Mouse (Mus musculus): ENCODE data around the gene Xdh. TPM values are rescaled to one million over a fixed set of nuclear protein-coding genes. Genes with fewer than 3 reads are reported as not detected.
"Not testable (repeated sequence)": the region's sequence is repeated elsewhere in the genome, so short reads cannot be mapped to it uniquely, and the experiment has no call there.

Xdh gene
- polyA plus RNA-seq, 1 experiment: 4.9 TPM

DNA sequence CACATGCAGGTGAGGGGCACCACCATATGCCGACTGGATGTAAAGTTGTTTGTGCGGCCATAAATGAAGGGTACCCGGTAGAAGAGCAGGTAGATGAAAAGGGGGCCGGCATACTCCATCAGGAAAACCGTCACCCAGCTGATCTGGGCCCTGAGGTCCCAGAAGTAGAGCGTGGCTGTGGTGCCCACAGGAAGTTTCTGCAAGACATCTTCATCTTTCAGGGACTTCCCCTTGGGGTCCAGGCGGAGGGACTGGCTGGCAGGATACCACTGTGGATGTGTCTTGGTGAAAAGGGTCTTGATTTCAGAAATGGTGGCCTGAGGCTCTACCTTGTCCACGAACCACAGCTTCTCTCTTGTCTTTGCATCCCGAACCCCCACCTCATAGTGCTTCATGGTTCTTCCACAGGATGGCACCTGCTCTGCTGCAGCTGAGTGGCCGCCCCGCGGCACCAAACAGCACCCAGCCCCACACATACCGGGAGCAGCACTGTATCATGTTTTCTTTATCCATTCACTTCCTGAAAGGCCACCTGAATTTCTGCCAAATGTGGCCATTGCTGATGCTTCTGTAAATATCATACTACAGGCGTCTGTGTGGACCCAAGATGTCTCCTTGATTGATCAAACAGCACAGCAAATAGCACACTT is 78.9 kb downstream of the Xdh start:
- peaks cover 83% of the 10 kb centered on the region for H3K4me1 ChIP-seq
- no peak overlapping the region for H3K4me3 ChIP-seq (replicated peaks)
- no peaks in the 10 kb centered on the region for H3K9me3 ChIP-seq
- H3K27me3 ChIP-seq (replicated peaks): no peaks in the 10 kb centered on the region
- TF ChIP-seq GATA1 (IDR thresholded peaks at IDR 0.05; ENCODE audit: borderline replicate concordance, low read length): no peak
- TF ChIP-seq FLI1 (IDR thresholded peaks at IDR 0.05; ENCODE audit: low read length): no peak
- H3K36me3 ChIP-seq (replicated peaks; ENCODE audit: low read length): no peaks in the 10 kb centered on the region

DNA sequence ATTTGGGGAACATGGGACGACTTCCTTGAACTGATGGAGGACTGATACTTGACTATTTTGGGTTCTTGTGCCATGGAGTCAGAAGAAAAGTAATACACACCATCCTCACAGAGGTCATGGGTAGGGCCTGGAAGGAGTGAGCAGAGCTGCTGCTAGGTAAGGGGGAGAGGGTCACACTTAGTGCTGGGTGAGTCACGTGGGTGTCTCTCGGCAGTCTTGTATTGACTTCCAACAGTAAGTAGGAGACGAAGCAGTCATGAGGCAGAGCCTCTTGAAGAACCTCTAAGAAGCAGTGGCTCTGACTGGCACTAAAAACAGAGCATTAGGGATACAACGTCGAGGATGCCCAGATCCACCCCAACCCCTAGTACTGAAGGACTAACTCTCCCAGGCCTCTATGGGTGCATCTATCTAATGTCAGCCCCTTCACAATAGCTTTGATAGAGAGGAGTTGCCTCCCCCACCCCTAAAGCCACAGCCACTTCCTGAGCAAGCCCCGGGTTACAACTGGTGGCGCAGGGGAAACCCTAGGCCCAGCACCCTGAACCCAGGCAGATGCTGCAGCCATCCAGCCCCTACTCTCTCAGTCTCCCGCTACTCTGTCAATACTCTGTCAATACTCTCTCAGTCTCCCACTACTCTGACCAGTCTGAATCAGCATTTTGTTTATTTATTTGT is 80.8 kb downstream of the Xdh start:
- TF ChIP-seq FLI1 (IDR thresholded peaks at IDR 0.05; ENCODE audit: low read length) (no peak), GATA1 (IDR thresholded peaks at IDR 0.05; ENCODE audit: borderline replicate concordance, low read length) (no peak)
- H3K4me3 ChIP-seq (replicated peaks): no peak overlapping the region
- H3K36me3 ChIP-seq (replicated peaks; ENCODE audit: low read length): no peaks in the 10 kb centered on the region
- H3K9me3 ChIP-seq: no peaks in the 10 kb centered on the region
- peaks cover 63% of the 10 kb centered on the region for H3K4me1 ChIP-seq
- no peaks in the 10 kb centered on the region for H3K27me3 ChIP-seq (replicated peaks)

DNA sequence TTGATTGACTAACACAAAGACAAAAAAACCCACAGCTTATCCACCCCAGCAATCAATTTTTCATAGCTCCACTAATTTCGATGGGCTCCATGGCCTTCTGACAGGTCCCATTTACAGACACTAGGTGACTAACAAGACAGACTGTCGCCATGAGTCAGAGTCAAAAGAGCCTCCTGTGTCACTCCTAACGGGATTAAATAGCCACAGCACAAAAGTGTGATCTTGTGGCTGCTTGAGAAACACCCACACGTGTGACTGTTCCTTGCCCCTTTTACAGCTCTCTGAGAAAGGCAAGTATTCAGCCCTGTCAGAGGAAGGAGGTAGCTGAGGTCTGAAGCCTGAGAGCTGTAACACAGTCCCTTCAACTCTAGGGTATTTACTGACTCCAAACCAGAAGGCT is 96.3 kb downstream of the Xdh start:
- H3K4me3 ChIP-seq (replicated peaks): no peak overlapping the region
- TF ChIP-seq GATA1 (IDR thresholded peaks at IDR 0.05; ENCODE audit: borderline replicate concordance, low read length) (no peak), FLI1 (IDR thresholded peaks at IDR 0.05; ENCODE audit: low read length) (no peak)

DNA sequence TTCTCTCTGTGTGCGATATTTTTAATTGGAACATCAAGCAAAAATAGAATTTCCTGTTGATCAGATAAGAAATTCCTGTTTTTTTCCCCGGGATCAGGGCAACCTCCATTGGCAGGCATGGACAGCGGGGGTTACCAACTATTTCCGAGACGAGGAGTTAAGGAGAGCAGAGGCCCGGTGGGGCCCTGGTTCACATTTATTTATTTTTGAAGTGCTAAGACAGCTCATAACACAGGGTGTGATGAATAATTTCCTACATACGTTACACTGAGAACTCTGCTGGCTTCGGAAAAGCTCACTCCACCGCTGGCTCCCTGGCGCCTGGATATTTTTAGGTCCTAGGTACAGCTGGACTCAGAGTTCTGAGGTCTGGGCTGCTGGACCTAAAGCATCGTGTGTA is 97.0 kb downstream of the Xdh start:
- peaks cover 10% of the 10 kb centered on the region for H3K9me3 ChIP-seq
- TF ChIP-seq GATA1 (IDR thresholded peaks at IDR 0.05; ENCODE audit: borderline replicate concordance, low read length): no peak
- TF ChIP-seq FLI1 (IDR thresholded peaks at IDR 0.05; ENCODE audit: low read length): no peak
- no peak overlapping the region for H3K4me3 ChIP-seq (replicated peaks)
- H3K27me3 ChIP-seq (replicated peaks): peaks cover 3% of the 10 kb centered on the region
- peaks cover 18% of the 10 kb centered on the region for H3K4me1 ChIP-seq
- H3K36me3 ChIP-seq (replicated peaks; ENCODE audit: low read length): peaks cover 3% of the 10 kb centered on the region

More for the DNA sequence above, 96.3 kb downstream of the Xdh start:
- H3K36me3 ChIP-seq (replicated peaks; ENCODE audit: low read length): peaks cover 3% of the 10 kb centered on the region
- H3K27me3 ChIP-seq (replicated peaks): peaks cover 3% of the 10 kb centered on the region
- peaks cover 18% of the 10 kb centered on the region for H3K4me1 ChIP-seq
- peaks cover 10% of the 10 kb centered on the region for H3K9me3 ChIP-seq

DNA sequence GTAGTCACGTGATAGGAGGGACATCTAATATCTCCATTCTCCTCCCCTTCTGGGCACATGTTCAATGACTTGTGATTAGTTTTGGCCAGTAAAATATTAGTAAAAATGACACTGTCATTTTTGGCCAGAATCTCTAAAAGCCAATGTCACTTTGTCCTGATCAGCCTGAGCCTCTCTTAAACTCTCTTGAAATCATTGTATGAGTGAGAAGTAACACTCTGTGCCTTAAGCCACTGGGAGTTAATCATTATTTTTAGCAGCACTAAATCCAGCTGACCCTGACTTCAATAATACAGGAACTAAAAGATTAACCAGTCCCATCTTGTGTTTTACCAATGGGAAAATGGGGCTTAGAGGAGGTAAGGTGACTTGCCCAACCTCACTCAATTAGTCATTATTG is 102.6 kb downstream of the Xdh start:
- Histone ChIP-seq H3K9me3 (no peaks in the 10 kb centered on the region), H3K36me3 (replicated peaks; ENCODE audit: low read length) (no peaks in the 10 kb centered on the region), H3K4me3 (replicated peaks) (no peak overlapping the region), H3K27me3 (replicated peaks) (peaks cover 12% of the 10 kb centered on the region), H3K4me1 (peaks cover 2% of the 10 kb centered on the region)
- TF ChIP-seq FLI1 (IDR thresholded peaks at IDR 0.05; ENCODE audit: low read length): no peak
- TF ChIP-seq GATA1 (IDR thresholded peaks at IDR 0.05; ENCODE audit: borderline replicate concordance, low read length): no peak

DNA sequence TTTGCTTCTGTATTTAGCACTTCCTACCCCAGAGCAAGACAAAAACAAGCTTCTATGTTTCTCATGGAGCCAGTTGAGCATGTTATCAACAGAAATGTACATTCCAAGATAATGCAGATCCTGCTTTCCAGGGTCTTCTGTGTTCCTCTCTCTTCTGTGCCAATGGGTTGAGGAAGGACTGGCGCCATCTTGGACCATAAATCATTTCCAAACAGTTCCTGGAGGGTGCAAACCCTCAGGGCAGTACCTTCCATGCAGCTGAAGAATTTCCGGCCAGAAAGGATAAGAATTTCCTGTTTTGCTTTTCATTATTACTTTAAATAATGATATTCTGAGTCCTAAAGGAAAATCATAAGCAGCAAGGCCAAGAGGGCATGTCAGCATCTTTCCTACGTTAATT is 104.4 kb downstream of the Xdh start:
- peaks cover 11% of the 10 kb centered on the region for H3K27me3 ChIP-seq (replicated peaks)
- no peaks in the 10 kb centered on the region for H3K36me3 ChIP-seq (replicated peaks; ENCODE audit: low read length)
- H3K4me3 ChIP-seq (replicated peaks): no peak overlapping the region
- no peaks in the 10 kb centered on the region for H3K9me3 ChIP-seq
- no peak for TF ChIP-seq FLI1 (IDR thresholded peaks at IDR 0.05; ENCODE audit: low read length)
- TF ChIP-seq GATA1 (IDR thresholded peaks at IDR 0.05; ENCODE audit: borderline replicate concordance, low read length): no peak
- H3K4me1 ChIP-seq: peaks cover 4% of the 10 kb centered on the region

DNA sequence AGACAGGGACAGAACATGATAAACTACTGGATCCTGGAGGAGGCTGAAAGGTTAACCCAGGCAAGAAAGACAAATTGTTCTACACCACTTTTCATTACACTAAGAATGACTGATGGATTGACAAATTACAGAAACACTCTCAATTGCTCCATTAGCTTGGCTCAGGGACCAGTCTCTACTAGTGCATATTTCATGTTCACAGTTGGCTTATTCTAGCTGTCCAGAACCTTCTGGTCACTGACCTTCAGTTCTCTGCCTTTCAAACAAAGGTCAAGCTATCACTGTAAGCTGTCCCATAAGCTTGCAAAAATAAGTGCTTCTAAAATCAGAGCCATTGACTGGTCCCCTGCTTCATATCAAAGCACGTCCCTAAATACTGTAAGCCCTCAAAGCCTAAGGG is 107.0 kb downstream of the Xdh start:
- peaks cover 17% of the 10 kb centered on the region for H3K4me1 ChIP-seq
- H3K36me3 ChIP-seq (replicated peaks; ENCODE audit: low read length): no peaks in the 10 kb centered on the region
- no peaks in the 10 kb centered on the region for H3K9me3 ChIP-seq
- no peak overlapping the region for H3K4me3 ChIP-seq (replicated peaks)
- peaks cover 11% of the 10 kb centered on the region for H3K27me3 ChIP-seq (replicated peaks)
- no peak for TF ChIP-seq FLI1 (IDR thresholded peaks at IDR 0.05; ENCODE audit: low read length)

DNA sequence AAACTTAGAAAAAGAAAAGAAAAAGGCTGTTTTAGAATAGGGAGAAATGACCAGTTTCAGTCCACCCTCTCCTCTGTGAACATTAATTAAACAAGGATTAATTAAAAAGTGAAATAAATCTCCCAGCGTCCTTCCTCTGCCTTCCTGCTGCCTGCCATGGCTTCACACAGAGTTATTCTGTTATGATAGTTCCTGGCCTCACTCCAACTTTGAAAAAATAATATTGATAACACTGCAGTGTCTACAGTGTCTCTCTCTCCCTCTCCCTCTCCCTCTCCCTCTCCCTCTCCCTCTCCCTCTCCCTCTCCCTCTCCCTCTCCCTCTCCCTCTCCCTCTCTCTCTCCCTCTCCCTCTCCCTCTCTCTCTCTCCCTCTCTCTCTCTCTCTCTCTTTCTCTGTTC is 110.1 kb downstream of the Xdh start:
- H3K4me3 ChIP-seq (replicated peaks); H3K9me3 ChIP-seq; H3K36me3 ChIP-seq (replicated peaks; ENCODE audit: low read length); H3K27me3 ChIP-seq (replicated peaks): not testable (repeated sequence)
- H3K4me1 ChIP-seq: peaks cover 29% of the 10 kb centered on the region

DNA sequence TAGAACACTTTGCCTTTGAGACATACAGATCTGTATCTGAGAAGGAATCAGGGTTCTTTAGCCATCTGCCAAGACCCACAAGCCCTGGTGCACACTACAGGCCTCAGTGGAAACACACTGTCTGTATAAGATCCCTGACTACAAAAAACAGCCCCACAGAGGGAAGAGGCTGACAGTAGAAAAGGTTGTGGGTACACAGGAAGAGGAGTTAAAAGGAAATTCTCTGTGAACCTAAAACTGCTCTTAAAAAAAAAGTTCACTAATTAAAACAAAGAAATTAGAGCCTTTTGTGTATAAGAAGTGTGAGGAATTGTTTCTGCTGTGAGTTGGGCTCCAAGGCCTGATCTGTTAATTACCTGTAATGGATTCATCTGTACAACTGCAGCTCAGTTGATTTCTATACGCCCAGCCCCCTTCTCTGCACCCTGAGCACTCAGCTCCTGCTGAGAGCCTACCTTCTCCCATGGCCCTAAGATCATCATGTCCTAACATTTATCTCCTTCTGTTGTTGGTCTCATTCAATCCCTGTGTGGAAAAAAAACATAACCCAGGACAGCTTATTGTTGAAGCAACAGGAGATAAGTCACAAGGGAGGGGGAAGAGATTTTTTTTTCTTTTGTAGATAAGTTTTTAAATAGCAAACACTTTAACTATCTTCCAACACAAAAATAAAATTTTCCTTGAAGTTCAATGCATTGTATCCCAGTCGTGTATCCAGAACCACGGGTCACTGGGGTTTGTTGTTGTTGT is 110.7 kb downstream of the Xdh start:
- Histone ChIP-seq H3K27me3 (replicated peaks) (peaks cover 3% of the 10 kb centered on the region), H3K4me1 (peaks cover 29% of the 10 kb centered on the region), H3K36me3 (replicated peaks; ENCODE audit: low read length) (no peaks in the 10 kb centered on the region), H3K9me3 (no peaks in the 10 kb centered on the region), H3K4me3 (replicated peaks) (no peak overlapping the region)
- TF ChIP-seq GATA1 (IDR thresholded peaks at IDR 0.05; ENCODE audit: borderline replicate concordance, low read length) (no peak), FLI1 (IDR thresholded peaks at IDR 0.05; ENCODE audit: low read length) (no peak)

DNA sequence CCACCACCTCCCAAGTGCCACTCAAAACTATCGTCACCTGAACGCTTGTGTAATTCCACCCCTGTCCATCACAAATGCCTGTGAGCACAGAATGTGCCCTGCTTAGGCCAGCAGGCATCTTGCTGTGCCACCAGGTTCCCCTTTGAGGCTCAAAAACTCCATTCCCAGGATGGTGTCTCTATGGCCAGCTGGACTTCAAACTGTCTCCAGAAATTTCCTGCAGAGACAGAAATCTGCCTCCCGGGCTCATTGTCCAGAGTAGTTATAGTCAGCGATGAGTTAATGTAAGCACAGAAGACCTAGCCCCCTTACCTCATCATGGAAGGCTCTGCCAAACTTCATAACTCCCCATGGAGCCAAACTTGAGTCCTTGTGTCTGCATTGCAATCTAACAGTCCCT is 112.8 kb downstream of the Xdh start:
- H3K27me3 ChIP-seq (replicated peaks): peaks cover 3% of the 10 kb centered on the region
- H3K4me1 ChIP-seq: peaks cover 47% of the 10 kb centered on the region
- H3K4me3 ChIP-seq (replicated peaks): no peak overlapping the region
- H3K9me3 ChIP-seq: no peaks in the 10 kb centered on the region
- TF ChIP-seq GATA1 (IDR thresholded peaks at IDR 0.05; ENCODE audit: borderline replicate concordance, low read length): no peak
- TF ChIP-seq FLI1 (IDR thresholded peaks at IDR 0.05; ENCODE audit: low read length): no peak
- peaks cover 11% of the 10 kb centered on the region for H3K36me3 ChIP-seq (replicated peaks; ENCODE audit: low read length)
